In the genomic region with DNA sequence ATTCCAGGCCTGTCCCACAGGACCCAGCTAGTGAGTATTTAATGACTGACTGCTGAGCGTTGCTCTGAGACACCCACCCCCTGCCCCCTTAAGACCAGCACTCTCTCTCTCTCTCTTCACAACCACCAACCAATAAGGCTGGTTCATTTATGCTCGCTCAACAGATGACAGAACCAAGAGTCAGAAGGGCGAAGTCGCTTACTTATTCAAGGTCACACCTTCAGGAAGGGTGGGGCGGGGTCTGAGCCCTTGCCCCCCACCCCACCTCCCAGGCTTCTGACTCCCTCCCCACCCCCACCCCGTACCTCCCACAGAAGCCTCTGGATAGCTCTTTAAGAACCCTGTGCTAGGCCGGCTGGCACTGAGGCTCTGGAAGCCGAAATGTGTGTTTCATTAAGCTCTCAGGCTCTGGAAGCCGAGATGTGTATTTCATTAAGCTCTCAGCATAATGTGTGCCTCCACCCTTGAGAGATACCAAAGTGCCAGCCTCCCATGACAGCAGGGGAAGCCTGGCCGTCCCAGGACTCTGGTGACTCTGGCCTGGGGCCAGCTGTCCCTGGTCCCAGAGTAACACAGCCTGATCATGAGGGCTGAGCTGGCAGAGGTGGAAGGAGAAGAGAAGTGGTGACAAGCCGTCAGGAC, we compare ENCODE assay signal across 8 mouse cellular contexts. TPM values are rescaled to one million over a fixed set of nuclear protein-coding genes. Genes with fewer than 3 reads are reported as not detected.
DNase-seq lines count a peak whose midpoint lies in the region; ATAC-seq lines count a peak whose summit lies in the region.

No protein-coding gene starts in this region.

- no peaks in the 10 kb centered on the region for H3K36me3 ChIP-seq in embryonic facial prominence, embryonic 14.5 days (ENCODE audit: control insufficient read depth, insufficient read depth, low read length)

- intact Hi-C loops in heart, postnatal 14 days (cut with DNase I): no loop called here

- peak overlapping the region; percentile 50 for H3K27ac ChIP-seq in embryonic facial prominence, embryonic 14.5 days (replicated peaks; ENCODE audit: low read depth, low read length)

- H3K4me3 ChIP-seq in embryonic facial prominence, embryonic 14.5 days (ENCODE audit: low read depth, low read length): no peak overlapping the region

- peaks cover 37% of the 10 kb centered on the region for H3K4me1 ChIP-seq in embryonic facial prominence, embryonic 14.5 days (ENCODE audit: control insufficient read depth, insufficient read depth, low read length)

- peak; percentile 21 to 51 for DNase-seq in cerebellum, postnatal 25 days
- peak; percentile 19 for DNase-seq in 3134 (ENCODE audit: extremely low read depth, insufficient read length, low spot score)
- peak; percentile 82 for DNase-seq in embryonic facial prominence, embryonic 14.5 days (ENCODE audit: low spot score)
- peak; percentile 80 to 86 for DNase-seq in heart, postnatal 14 days
- no peak for DNase-seq in thymus, postnatal 14 days
- DNase-seq in urinary bladder, postnatal 36 days (ENCODE audit: low spot score in 2 of 2): no peak
- DNase-seq in c-Kit-positive CD71-positive TER-119-positive erythroid progenitor cells, embryonic 14.5 days (ENCODE audit: low spot score): no peak

- 25% methylated on average over 11 of the region's 11 CpGs for WGBS in embryonic facial prominence, embryonic 14.5 days

- no peaks in the 10 kb centered on the region for H3K9me3 ChIP-seq in embryonic facial prominence, embryonic 14.5 days (ENCODE audit: control insufficient read depth, low read length)

- H3K27me3 ChIP-seq in embryonic facial prominence, embryonic 14.5 days (replicated peaks; ENCODE audit: control insufficient read depth, insufficient read depth, low read length): no peaks in the 10 kb centered on the region

- H3K4me2 ChIP-seq in embryonic facial prominence, embryonic 14.5 days (ENCODE audit: low read depth, low read length): peak overlapping the region; percentile 10; the same call in 1 of the 2 replicates

- no peak overlapping the region for H3K9ac ChIP-seq in embryonic facial prominence, embryonic 14.5 days (ENCODE audit: low read depth, low read length)

- no peak for ATAC-seq in cerebellum, adult (ENCODE audit: insufficient number of reproducible peaks, low FRiP score, low TSS enrichment)
- ATAC-seq in embryonic facial prominence, embryonic 14.5 days (ENCODE audit: low read depth): no peak

RNA-seq across cellular contexts. Expression of a gene that starts 33.0 kb away (rescaled TPM):
- 1.1 TPM in 2 replicates for polyA plus RNA-seq in embryonic facial prominence, embryonic 14.5 days (2014; fragmentation: Nextera tagmentation; extraction: Ambion mirVana)
- total RNA-seq in heart, postnatal 14 days (2021): 1 to 10 TPM; 2.5 to 2.9 TPM

Comparison
In these comparisons a context has a peak if more than half of its experiments do, and no peak if none do; other contexts are left out.
1. DNase-seq: peak in cerebellum, postnatal 25 days (2 of 2), 3134 (single experiment), embryonic facial prominence, embryonic 14.5 days (single experiment) and heart, postnatal 14 days (2 of 2); none in thymus, postnatal 14 days (single experiment), urinary bladder, postnatal 36 days (0 of 2) and c-Kit-positive CD71-positive TER-119-positive erythroid progenitor cells, embryonic 14.5 days (single experiment).